Mouse (Mus musculus) cerebral cortex, adult 2 months (tissue): ENCODE results near the gene Mrfap1.

Source experiments
- WGBS: fragments of 180-500 bp; shearing (Covaris S2); methylation state at CpG from one replicate; pipeline ENCODE4 v1.1.7; 2018; 5-methylcytosine and 5-hydroxymethylcytosine counted together

The Mrfap1 gene

DNA sequence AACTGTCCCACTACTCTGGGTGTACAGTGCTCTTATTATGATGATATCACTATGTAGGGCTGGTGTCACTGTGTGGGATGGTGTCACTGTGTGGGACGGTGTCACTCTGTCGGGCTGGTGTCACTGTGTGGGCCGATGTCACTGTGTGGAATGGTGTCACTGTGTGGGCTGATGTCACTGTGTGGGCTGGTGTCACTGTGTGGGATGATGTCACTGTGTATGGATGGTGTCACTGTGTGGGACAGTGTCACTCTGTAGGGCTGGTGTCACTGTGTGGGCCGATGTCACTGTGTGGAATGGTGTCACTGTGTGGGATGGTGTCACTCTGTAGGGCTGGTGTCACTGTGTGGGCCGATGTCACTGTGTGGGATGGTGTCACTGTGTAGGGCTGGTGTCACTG is 10.5 kb downstream of the Mrfap1 start:
- WGBS: 87% methylated on average over 5 of the region's 5 CpGs

DNA sequence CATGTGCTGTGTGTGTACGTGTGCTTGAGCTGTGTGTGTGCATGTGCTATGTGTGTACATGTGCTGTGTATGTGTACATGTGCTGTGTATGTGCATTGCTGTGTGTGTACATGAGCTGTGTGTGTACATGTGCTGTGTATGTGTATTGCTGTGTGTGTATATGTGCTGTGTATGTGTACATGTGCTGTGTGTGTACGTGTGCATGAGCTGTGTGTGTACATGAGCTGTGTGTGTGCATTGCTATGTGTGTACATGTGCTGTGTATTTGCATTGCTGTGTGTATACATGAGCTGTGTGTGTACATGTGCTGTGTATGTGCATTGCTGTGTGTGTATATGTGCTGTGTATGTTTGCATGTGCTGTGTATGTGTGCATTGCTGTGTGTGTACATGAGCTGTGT is 17.1 kb downstream of the Mrfap1 start:
- 88% methylated on average over 2 of the region's 2 CpGs for WGBS

DNA sequence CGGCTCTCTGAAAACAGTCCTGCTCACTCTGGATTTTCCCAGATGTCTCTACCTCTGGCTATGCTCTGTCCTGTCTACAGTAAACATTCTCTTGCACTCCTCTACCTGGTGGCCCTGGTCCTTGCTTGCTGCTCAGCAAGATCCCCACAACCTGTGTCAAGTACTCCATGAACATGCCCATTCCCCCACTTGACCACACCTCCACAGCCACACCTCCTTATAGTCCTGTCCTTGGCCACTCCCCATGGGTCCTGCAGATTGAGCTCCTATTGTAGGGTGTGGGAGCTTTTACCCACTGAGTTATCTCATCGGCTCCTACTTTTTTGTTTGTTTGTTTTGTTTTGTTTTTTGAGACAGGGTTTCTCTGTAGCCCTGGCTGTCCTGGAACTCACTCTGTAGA is 17.7 kb downstream of the Mrfap1 start:
- 88% methylated on average over 1 of the region's 2 CpGs for WGBS

DNA sequence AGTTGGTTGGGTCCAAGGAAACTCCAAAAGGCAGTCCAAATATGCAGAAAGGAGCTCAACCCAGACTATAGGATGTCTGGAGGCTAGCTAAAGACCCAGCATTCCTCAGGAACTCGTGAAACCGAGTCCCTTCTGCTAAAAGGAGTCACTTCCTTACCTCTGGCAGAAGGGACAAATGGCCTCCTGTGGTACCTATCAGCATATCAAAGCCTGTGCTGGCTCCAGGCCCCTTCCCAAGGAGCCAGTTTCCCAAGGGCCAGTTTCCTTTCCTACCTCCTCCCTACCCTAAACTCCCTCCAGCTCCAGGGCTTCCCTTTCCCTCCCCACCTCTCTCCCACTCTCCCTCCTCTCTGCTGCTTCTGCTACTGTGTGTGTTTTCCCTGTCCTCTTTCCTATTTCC is 19.4 kb downstream of the Mrfap1 start:
- WGBS: 30% methylated on average over 2 of the region's 2 CpGs

DNA sequence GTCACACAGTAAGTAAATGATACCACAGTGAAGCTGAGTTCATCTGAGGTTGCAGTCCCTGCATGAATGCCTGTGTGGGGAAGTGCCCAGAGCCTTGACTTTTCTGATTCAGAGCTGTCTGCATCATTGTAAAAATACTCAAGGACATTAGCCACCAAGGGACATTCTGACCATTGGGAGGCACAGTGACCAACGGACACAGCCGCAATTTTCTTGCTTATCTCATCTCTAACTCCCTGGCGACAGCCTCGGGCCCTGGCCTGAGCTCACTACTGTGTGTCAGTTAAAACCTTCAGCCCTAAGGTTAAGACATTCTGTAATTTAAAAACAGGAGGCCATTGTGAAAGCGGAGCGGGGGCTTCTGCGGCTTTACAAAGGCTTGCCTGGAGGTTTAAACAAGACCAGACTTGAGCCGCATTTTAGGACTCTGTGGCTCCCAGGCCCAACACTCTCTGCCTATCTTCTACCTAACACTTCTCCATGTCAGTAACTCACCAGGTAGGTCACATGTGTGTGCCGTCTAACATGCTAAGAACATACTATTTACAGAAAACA is 20.5 kb downstream of the Mrfap1 start:
- WGBS: 62% methylated on average over 9 of the region's 9 CpGs

DNA sequence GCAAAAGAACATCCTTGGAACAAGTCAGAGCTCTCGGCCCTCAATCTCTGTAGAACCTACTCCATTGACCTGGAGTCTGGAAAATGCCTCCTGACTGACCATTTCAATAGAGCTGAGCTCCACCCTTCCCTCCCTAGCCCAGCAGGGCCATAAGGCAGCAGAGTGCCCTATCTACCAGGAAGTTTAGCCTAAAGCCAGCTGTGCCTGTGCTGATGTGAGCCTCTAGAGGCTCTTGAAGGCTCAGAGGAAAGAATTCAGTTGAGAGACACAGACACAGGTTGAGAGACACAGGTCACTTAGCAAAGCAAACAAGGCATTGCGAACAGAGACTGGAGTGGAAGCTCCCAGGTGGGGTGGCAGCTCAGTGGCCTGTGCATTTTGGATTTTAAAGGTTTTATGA is 21.3 kb downstream of the Mrfap1 start:
- WGBS: 94% methylated on average over 2 of the region's 2 CpGs

DNA sequence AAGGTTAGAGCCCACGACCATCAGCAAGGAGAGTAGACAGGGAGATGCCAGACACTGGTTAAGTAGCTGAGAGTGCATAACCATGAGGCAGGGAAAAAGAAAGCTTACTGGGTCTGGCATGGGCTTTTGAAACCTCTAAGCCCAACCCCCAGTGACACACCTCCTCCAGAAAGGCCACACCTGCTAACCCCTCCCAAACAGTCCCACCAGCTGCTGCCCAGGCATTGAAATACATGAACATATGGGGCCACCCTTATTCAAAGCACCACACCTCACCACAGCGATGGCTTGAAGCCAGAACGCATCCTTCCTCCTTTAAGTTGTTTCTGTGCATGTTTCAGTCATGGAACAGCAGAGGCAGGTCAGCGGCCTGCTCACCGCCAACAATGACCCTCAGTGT is 24.0 kb downstream of the Mrfap1 start:
- 82% methylated on average over 5 of the region's 5 CpGs for WGBS

DNA sequence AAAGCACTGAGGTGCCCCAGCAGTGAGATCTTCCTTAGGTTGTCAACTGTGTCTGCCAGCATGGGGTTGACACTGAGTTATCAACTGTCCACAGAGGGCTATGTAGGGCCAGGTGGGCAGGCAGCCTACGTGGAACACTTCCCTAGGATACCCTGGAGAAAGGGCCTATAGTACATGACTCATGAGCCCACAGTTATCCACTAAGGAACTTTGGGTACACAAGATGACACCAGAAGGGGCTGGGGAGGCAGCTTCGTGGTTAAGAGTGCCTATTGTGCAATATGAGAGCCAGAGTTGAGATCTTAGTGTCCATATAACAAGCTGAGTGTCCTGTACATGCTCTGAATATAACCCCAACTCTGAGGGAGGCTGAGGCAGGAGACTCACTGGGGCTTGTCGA is 27.0 kb downstream of the Mrfap1 start:
- 72% methylated on average over 3 of the region's 3 CpGs for WGBS

DNA sequence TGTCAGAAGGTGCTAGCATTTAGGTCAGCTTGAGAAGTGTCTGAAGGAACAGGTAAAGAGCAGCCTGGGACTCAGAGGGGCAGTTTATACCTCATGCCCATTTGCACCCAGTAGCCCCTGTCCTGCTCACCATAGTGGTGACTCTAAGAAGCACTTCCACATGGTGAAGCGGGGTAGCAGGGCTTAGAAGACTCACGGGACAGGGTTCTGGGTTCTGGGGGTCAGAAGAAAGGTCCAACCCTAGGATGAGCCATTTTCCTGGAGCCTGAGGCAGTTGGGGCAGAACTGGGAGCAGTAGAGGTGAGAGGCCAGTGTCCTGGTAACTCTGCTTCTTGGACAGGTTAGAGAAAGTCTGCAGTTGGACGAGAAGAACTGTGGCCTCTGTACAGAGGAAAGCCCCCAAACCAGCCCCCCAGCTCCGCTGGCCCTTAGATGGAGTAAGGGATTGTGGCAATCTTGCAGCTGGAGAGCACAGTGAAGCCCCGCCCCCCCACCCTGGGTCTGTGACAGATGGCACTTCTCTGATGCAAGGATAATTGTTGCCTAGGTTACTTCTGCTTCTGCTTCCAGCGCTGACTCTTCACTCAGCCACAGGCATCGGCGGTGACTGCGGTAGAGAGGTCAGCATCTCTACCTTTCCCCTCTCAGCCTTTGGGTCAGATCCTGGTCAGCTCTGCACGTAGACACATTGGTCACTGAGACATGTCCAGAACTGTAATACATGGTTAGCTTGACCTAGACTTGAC is 29.4 kb downstream of the Mrfap1 start:
- 44% methylated on average over 10 of the region's 10 CpGs for WGBS

DNA sequence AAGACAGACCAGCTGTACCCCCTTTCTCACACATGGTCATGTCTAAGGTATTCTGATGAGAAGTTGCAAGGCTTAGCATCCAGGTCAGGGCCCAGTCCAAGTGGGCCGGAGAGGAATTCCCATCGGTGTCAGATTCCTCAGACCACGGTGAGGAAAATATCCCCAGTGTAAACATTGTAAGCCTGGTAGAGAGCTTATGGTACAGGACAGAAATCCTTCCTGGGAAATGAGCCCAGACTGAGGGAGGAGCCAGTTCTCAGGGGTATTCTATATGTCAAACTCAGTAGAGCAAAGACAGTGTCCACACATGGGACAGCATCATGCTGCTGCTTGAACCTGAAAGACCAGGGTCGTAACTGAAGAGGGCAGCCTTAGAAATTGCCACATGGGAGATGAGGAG is 36.7 kb downstream of the Mrfap1 start:
- 79% methylated on average over 4 of the region's 4 CpGs for WGBS

DNA sequence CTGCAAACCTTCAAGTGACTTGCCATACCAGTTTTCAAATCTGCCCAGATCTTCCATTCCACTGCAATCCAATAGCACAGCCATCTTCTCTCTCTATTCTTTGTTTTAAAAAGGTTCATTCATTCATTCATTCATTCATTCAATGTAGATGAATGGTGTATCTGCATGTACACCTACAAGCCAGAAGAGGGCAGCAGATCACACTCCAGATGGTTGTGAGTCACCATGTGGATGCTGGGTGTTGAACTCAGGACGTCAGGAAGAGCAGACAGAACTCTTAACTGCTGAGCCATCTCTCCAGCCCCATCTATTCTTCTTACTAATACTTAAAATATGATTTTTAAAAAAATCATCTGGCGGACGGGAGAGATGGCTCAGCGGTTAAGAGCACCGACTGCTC is 39.5 kb downstream of the Mrfap1 start:
- 66% methylated on average over 5 of the region's 5 CpGs for WGBS

DNA sequence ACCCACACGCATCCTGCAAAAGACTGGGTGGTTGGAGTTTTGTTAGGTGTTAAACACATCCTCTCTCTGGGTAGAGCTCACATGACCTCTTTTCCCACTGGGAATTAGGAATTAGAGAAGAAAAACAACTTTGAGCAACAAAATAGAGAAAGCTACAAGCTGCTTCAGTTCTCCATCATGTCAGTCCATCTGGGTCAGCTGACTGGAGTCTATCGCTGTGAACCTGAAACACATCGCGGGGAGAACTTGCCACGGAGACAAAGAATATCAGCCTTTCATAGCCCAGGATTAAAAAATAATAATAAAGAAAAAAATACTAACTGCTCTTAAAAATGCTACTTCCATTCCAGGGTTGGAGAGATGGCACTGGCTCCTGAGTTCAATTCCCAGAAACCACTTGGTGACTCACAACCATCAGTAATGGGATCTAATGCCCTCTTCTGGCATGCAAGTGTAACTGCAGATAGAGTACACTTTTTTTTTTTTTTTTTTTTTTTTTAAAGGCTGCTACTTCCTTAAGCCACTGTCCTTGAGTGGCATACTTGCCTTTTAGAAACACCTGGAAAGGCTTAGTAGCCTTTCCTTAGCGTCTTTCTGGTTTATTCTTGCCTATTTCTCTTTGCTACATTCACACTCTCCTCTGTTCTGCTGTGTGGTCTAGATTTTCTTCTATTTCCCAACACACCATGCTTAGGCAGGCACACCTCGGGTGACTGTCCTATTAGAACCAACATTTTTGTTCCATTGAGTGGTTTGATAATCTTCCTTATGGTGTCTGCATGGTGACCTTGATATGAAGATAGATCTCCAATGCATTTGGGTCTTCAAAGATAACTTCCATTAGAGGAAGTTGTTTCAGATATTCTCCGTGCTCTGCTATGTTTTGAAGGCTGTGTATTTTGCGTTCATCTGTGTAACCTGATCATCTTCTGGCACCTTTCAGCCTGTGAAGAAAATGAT is 46.2 kb downstream of the Mrfap1 start:
- WGBS: 73% methylated on average over 9 of the region's 9 CpGs

DNA sequence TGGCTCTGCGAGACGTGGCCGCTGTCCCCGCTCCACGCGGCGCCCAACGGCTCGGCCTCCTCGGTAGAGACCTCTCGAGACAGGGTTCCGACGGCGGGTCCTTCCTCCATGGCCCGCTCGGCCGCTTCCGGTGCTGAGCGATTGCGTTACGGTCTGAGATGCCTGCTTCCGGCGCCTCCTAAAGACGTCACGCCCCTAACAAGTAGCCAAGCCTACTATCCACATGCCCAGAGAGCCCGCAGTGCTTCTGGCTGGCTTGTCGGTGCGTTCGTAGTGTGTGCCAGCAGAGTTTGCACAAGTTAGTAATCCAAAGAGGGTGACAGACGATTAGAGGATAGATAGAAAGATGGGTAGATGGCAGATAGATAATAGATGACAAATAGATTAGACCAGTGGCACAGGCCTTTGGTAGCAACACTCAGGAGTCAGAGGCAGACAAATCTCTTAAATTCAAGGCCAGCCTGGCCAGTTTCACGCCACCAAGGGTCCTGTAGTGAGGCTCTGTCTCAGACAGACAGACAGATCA is 48.0 kb downstream of the Mrfap1 start, which contains the start of gene Bloc1s4:
TSS of gene Bloc1s4 (minus strand) at position 115 of the 526 bp plus-strand sequence.
- 2% methylated on average over 31 of the region's 31 CpGs for WGBS

DNA sequence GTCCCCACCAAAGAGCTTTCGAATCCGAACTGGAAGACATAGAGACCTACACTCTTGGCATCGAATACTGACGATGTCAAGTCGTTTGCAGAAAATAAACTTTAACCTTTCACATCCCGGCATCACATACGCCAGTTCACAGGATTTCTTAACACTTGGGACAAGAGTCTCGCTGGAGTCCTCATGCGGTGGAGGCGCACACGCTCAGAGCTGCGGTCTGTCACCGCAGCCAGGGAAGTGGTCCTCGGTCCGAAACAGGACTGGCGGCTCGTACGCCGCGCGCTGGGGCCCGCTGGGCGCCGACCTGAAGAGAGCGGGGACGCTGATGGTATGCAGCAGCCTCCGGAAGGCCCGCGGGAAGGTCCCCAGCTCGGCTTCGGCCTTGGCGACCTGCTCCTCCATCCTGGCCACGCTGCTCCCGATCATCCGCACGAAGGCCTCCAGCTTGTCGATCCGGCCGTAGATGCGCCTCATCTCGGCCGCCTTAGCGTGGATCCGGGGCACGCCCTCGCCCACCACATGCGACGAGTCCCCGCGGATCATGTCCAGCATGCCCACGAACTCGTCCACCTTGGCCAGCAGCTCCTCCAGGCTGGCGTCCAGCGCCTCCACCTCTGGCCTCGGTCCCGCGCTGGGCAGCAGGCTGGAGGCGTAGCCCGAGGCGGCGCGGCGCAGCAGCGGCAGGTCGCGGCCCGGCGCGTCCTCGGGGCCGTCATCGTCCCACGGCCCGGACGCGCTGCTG is 48.6 kb downstream of the Mrfap1 start:
- WGBS: 2% methylated on average over 76 of the region's 76 CpGs

DNA sequence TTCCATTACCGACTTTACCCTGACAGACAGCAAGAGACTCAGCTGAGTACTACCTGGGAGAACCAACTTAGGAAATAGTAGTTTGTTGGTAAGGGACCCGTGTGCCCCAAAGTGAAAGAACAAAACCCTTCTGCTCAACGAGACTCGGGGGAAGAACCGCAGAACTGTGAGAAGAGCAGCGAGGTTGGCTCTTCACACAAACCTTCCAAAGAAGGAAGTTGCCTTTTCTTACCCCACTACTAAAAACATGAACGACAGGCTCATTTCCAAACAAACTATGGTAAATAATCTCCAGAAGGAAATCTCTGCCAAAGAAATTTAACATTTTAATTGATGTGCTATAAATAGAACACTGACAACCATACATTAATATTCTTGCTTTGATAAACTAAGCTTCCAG is 49.5 kb downstream of the Mrfap1 start:
- WGBS: 65% methylated on average over 7 of the region's 7 CpGs
